Mouse (Mus musculus): ENCODE results near the gene Hist1h2ae. TPM values are rescaled to one million over a fixed set of nuclear protein-coding genes. Genes with fewer than 3 reads are reported as not detected.

The Hist1h2ae gene
- total RNA-seq (2023), result 7.8 TPM

DNA sequence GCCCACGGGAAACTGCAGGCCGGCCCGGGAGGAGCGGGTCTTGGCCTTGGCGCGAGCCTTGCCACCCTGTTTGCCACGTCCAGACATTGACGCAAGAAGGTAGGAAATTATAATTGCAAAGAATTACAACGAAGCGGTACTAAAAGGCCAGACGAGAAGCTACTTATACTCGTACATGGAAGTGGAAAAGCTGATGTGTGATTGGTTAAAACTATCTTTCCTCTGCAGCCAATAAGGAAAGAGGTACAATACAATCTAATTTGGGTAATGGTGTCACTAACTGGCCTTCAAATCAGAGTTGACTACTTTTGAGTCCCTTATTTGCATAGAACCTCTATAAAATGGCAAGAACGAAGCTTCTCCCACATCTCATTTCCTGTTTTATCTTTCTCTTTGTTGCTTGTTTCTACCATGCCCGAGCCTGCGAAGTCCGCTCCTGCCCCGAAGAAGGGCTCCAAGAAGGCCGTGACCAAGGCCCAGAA lies at the start of gene Hist1h2ae, which contains the start of gene Hist1h2bg:
Gene Hist1h2ae, minus strand, starts transcription at position 199 of the 482 bp plus-strand sequence.
Gene Hist1h2bg, plus strand, starts transcription at position 375 of the 482 bp plus-strand sequence.

DNA sequence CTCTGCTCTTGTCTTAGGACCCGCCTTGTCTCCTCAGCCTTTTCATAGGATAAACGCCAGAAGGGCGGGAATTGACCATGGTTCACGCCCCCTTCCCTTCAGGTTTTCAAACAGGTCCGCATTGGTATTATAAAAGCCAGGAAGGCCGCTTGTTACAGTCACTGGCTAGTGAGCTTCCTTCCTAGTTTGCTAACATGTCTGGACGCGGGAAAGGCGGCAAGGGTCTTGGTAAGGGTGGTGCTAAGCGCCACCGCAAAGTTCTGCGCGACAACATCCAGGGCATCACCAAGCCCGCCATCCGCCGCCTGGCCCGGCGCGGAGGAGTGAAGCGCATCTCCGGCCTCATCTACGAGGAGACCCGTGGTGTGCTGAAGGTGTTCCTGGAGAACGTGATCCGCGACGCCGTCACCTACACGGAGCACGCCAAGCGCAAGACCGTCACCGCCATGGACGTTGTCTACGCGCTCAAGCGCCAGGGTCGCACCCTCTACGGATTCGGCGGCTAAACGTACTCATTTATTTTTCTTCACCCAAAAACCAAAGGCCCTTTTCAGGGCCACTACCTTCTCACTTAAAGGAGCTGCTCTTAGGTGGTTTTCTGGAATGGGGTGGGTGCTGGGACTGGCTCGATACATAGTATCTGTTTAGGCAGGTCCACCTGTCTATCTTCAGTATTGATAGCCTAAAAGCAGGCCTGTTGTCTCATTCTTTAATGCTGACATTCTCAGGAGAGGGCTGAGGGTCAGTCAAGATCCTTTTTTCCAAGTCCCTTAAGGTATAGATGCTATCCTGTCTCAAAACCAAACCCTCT lies 10.6 kb upstream of the Hist1h2ae start, which contains the start of gene Hist1h4d:
Gene Hist1h4d, plus strand, starts transcription at position 191 of the 811 bp plus-strand sequence.

DNA sequence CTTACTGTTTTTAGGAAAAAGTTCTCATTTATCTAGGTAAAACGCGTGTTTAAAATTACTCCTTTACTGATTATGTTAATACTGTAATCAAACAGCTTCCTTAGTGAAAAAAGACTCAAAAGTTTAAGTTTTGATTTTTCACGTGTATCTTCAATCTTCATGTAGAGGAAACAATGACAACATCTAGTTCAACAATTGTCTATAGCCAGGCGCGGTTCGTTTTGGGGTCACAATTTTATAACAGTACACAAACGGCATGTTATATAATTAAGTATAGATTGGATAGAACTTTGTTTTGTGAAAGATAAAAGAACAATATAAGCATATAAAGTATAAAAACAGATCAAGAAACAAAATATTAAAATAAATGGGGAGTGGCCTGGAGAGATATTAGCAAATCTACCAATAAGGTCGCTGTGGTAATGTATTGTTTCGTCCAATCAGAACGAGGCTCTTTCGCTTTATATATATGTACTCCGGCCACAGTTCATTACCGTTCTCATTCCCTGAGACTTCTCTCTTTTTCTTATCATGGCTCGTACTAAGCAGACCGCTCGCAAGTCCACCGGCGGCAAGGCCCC lies 4.3 kb upstream of the Hist1h2ae start, which contains the start of gene Hist1h3d:
Gene Hist1h3d, plus strand, starts transcription at position 493 of the 581 bp plus-strand sequence.

DNA sequence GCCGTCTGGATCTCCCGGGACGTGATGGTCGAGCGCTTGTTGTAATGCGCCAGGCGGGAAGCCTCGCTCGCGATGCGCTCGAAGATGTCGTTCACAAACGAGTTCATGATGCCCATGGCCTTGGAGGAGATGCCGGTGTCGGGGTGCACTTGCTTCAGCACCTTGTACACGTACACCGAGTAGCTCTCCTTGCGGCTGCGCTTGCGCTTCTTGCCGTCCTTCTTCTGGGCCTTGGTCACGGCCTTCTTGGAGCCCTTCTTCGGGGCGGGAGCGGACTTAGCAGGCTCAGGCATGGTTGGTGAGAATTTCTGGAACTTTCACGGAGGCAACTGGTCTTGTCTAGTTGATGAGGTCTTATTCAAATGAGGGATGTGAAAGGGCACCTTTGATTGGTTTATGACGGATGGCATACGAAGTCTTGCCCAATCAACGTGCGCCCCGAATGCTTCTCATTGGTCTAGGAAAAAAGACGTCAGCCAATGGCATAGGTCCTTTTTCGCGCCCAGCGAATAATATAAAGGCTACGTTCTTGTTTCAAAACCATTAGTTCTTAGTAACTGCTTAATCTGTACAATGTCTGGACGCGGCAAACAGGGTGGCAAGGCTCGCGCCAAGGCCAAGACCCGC lies 3.0 kb upstream of the Hist1h2ae start, which contains the start of the genes Hist1h2bf and Hist1h2ad:
Gene Hist1h2bf, minus strand, starts transcription at position 299 of the 627 bp plus-strand sequence.
Gene Hist1h2ad, plus strand, starts transcription at position 484 of the 627 bp plus-strand sequence.

DNA sequence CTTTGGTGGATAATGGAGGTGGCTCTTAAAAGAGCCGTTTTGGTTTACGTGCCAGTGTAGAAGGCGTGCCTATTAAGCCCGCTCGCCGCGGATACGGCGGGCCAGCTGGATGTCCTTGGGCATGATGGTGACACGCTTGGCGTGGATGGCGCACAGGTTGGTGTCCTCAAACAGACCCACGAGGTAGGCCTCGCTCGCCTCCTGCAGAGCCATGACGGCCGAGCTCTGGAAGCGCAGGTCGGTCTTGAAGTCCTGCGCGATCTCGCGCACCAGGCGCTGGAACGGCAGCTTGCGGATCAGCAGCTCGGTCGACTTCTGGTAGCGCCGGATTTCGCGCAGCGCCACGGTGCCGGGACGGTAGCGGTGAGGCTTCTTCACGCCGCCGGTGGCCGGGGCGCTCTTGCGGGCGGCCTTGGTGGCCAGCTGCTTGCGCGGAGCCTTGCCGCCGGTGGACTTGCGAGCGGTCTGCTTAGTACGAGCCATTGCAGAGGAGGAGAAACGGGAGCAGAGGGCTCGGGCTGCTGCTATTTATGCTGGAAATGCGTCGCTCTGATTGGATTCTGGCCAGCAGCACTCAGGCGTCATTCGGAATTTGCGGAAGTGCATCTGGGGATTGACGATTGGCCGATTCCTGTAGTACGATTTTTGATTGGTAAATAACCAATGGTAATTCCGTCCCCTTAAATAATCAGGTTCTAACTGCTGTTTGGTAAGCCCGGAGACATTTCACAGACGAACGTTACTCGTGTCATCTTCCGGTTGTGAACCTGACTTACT lies 8.9 kb downstream of the Hist1h2ae start, which contains the start of gene Hist1h3e:
Gene Hist1h3e, minus strand, starts transcription at position 487 of the 777 bp plus-strand sequence.

DNA sequence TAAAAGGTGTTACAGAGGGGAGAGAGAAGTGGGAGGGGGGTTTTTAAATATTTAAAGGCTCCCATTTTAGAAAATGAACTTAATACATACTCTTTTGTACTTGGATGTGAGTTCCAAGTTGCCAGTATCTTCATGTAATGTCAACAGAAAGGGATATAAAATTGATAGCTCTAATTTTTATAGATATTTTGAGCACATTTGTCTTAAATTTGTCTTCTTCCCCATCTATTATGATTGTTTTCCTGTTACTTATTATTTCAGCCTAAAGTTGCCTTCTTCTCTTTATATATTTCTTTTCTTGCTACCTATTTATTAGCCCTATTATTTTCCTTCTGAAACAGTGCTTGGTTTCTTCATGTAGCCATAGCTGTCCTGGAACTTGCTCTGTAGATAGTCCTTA lies 18.1 kb downstream of the Hist1h2ae start, which contains the start of gene Hist1h1d:
Gene Hist1h1d, plus strand, starts transcription at position 301 of the 400 bp plus-strand sequence.

DNA sequence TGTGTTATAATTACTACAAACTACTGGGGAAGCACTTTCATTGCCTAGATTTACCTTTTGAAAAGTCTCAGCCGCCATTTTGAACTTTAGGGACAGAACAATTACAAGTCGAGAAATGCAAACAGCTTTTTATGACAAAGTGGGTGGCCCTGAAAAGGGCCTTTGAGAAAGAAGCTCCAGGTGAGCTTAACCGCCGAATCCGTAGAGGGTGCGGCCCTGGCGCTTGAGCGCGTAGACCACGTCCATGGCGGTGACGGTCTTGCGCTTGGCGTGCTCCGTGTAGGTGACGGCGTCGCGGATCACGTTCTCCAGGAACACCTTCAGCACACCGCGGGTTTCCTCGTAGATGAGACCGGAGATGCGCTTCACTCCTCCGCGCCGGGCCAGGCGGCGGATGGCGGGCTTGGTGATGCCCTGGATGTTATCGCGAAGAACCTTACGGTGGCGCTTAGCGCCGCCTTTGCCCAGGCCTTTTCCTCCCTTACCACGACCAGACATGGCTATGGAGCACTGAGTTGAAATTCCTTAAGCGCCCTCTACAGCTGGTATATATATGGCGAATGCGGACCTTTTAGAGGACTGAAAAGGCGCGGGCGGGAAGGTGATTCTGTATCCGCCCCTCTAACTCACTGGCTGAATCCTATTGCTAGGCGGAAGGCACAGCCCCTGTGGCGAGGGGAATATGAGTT lies 19.7 kb downstream of the Hist1h2ae start, which contains the start of gene Hist1h4f:
Gene Hist1h4f, minus strand, starts transcription at position 503 of the 689 bp plus-strand sequence.

DNA sequence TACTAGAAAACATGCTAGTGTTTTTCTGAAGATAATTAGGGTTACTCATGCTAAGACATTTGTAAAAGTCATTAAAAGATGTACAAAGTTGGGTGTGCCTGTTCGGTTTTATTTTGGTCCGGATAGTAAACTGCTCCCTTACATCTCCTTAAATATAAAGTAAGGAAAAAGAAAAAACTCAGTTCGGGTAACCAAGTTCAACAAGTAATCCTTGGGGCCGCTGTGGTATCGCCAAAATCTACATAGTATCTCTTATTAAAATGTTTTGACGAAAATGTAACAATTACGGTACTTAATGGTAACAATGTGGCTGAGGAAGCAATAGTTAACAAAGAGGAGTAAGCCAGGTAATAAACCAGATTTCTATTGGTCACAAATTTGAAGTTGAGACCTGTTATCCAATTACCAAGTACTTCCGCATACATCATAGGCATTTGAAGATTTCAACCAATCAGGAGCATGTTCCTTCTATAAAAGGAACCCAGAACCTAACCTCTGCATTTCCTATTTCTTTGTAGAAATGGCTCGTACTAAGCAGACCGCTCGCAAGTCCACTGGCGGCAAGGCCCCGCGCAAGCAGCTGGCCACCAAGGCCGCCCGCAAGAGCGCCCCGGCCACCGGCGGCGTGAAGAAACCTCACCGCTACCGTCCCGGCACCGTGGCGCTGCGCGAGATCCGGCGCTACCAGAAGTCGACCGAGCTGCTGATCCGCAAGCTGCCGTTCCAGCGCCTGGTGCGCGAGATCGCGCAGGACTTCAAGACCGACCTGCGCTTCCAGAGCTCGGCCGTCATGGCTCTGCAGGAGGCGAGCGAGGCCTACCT lies 26.8 kb downstream of the Hist1h2ae start, which contains the start of gene Hist1h3f:
Gene Hist1h3f, plus strand, starts transcription at position 88 of the 822 bp plus-strand sequence.

DNA sequence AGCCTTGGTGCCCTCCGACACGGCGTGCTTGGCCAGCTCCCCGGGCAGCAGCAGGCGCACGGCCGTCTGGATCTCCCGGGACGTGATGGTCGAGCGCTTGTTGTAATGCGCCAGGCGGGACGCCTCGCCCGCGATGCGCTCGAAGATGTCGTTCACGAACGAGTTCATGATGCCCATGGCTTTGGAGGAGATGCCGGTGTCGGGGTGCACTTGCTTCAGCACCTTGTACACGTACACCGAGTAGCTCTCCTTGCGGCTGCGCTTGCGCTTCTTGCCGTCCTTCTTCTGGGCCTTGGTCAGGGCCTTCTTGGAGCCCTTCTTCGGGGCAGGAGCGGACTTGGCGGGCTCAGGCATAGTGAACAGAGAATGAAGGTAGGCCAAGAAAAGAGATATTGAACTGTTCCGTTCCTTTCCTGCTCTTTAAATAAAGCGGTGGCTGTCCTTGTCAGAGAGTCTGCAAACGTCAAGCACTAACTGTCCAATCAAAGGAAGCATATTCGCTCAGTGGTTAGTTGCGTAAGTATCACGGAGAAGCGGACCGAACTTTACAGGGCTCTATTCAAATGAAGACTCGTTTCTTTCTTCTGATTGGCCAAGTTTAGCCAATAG lies 27.9 kb downstream of the Hist1h2ae start, which contains the start of gene Hist1h2bh:
Gene Hist1h2bh, minus strand, starts transcription at position 394 of the 609 bp plus-strand sequence.

DNA sequence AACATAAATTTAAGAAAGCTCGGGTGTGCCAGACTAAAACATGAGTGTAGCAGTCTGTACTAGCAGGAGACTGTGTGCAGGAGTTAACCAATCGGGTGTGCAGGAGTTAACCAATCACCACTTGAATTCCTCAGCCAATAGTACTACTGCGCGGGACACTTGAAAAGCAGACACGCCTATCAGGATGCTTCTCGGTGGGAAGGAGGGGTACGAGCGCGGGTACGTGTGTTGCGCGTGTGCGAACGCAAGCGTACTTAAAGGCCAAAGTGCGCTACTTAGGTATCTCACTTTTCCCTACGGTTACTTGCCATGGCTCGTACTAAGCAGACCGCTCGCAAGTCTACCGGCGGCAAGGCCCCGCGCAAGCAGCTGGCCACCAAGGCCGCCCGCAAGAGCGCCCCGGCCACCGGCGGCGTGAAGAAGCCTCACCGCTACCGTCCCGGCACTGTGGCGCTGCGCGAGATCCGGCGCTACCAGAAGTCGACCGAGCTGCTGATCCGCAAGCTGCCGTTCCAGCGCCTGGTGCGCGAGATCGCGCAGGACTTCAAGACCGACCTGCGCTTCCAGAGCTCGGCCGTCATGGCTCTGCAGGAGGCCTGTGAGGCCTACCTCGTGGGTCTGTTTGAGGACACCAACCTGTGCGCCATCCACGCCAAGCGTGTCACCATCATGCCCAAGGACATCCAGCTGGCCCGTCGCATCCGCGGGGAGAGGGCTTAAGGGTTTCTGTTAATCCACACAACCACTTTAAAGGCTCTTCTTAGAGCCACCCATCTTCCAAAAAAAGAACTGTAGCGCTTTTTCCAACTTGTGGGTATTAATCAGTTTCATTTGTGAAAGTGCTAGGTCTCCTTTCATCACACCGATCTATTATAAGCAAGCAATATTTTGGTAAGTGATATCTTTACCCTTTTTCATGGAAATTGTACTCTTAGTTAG lies 35.6 kb downstream of the Hist1h2ae start, which contains the start of gene Hist1h3g:
Gene Hist1h3g, plus strand, starts transcription at position 286 of the 939 bp plus-strand sequence.

DNA sequence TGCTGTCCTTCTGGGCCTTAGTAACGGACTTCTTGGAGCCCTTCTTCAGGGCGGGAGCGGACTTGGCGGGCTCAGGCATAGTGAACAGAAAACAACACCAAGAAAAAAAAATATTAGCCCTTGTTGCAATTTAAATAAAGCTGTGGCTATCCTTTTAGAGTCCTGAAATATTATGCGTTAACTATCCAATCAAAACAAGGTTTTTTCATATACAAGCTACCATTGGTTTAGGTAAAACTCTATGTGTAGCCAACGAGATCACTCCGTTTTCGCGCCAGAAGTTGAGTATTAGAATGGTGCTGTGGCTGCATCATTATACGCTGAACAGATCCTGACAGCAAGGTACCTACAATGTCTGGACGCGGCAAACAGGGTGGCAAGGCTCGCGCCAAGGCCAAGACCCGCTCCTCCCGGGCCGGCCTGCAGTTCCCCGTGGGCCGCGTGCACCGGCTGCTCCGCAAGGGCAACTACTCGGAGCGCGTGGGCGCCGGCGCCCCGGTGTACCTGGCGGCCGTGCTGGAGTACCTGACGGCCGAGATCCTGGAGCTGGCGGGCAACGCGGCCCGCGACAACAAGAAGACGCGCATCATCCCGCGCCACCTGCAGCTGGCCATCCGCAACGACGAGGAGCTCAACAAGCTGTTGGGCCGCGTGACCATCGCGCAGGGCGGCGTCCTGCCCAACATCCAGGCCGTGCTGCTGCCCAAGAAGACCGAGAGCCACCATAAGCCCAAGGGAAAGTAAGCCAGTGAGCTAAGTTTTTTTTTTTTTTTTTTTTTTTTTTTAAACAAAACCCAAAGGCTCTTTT lies 37.3 kb downstream of the Hist1h2ae start, which contains the start of gene Hist1h2af:
Gene Hist1h2af, plus strand, starts transcription at position 347 of the 808 bp plus-strand sequence.

DNA sequence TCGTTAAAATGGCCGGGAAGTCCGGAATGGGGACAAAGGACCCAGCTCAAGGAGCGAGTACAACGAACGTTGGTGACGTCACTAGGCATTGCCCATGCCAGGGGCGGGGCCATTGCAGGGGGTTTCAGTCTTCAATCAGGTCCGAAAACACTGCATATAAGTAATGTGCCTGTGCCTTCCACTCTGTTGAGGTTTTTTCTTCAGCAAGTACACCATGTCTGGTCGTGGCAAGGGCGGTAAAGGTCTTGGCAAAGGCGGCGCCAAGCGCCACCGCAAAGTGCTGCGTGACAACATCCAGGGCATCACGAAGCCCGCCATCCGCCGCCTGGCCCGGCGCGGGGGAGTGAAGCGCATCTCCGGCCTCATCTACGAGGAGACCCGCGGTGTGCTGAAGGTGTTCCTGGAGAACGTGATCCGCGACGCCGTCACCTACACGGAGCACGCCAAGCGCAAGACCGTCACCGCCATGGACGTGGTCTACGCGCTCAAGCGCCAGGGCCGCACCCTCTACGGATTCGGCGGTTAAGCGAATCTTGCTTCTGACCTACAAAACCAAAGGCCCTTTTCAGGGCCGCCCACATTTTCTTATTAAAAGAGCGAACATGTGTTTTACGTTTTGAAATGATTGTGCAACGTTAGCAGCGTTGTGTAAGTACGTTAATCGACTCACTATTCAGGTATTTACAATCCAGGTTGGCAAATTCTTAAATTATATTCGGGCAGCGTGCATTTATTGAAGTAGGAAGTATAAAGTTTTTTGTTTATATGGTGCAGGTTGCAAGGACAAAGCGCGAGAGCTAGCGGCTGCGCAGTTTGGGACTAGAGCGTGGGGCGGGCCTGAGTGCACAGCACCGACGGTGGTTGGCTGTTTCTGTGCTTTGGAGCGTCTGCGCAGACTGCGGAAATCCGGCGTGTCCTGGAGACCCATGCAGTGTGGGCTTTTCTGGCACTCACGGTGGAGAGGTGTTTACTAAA lies 39.8 kb downstream of the Hist1h2ae start, which contains the start of gene Hist1h4h:
Gene Hist1h4h, plus strand, starts transcription at position 150 of the 975 bp plus-strand sequence.

Measured in CD4-positive naive resting alpha-beta T cell, adult 76 days (primary cell).